Mouse (Mus musculus) liver, embryonic 14.5 days (tissue): ENCODE results near the gene Mindy4.

Experiments
- CTCF ChIP-seq: IDR thresholded peaks from 2 replicates; pipeline ENCODE4 v1.5.1; 2016; ENCODE audit warnings: antibody characterized with exemption, low read depth, control low read depth
- EP300 ChIP-seq: IDR thresholded peaks from 2 replicates; pipeline ENCODE4 v1.6.1; 2016; ENCODE audit warnings: antibody characterized with exemption, low read depth

GRCm38 (mm10) chr6:55278520-55278919, 75.3 kb downstream of the Mindy4 start:
- TF ChIP-seq CTCF, result no peak
- no peak for TF ChIP-seq EP300
